Mouse (Mus musculus) bone marrow, adult 2 months (tissue): ENCODE measurements around the gene Ift88. TPM values are rescaled to one million over a fixed set of nuclear protein-coding genes. Genes with fewer than 3 reads are reported as not detected.

ENCODE experiments used
- H3K27ac ChIP-seq: fragments of 200-500 bp; 2 replicates; pipeline ENCODE4 v1.5.1; 2012; ENCODE audit warnings: low read depth, mild to moderate bottlenecking, control low read depth, inconsistent platforms, low read length; ENCODE audit not compliant: control insufficient read depth, poor library complexity, insufficient read depth
- H3K4me1 ChIP-seq: fragments of 200-500 bp; 2 replicates; pipeline ENCODE4 v1.6.1; 2011; ENCODE audit warnings: low read length; ENCODE audit not compliant: control insufficient read depth, insufficient read depth
- H3K4me3 ChIP-seq: fragments of 200-500 bp; replicated peaks from 2 replicates; pipeline ENCODE3; 2011; ENCODE audit warnings: mild to moderate bottlenecking, low read depth, low read length, control low read depth; ENCODE audit not compliant: control insufficient read depth
- CTCF ChIP-seq: fragments of 200-500 bp; IDR thresholded peaks from 2 replicates; pipeline ENCODE4 v1.5.1; 2011; ENCODE audit warnings: low read length, control low read depth; ENCODE audit not compliant: control insufficient read depth, insufficient read depth
- POLR2A ChIP-seq: fragments of 200-500 bp; IDR thresholded peaks from 2 replicates; pipeline ENCODE4 v1.6.1; 2011; ENCODE audit warnings: low read depth, mild to moderate bottlenecking, control low read depth, low read length, borderline replicate concordance; ENCODE audit not compliant: control insufficient read depth
- WGBS: fragments of 180-500 bp; shearing (Covaris S2); methylation state at CpG from one replicate; pipeline ENCODE4 v1.1.7; 2018; 5-methylcytosine and 5-hydroxymethylcytosine counted together
- polyA plus RNA-seq: library from polyadenylated mRNA; stranded (reverse); fragments of >200 nt; gene quantifications from 2 replicates; pipeline ENCODE4 v1.2.4, GENCODE M21; 2011; ENCODE audit warnings: low replicate concordance; ENCODE audit not compliant: missing spikeins, insufficient read depth, insufficient read length

The Ift88 gene
- polyA plus RNA-seq, 1 experiment, result 3.9 TPM

- no peak overlapping the region for H3K27ac ChIP-seq
- no peaks in the 10 kb centered on the region; the same call in 1 of the 2 replicates for H3K4me1 ChIP-seq
- 74% methylated on average over 5 of the region's 5 CpGs for WGBS
- H3K4me3 ChIP-seq, result no peak overlapping the region
- TF ChIP-seq CTCF (no peak), POLR2A (no peak)
Observed at GRCm38 (mm10) chr14:57392278-57392677, 31.6 kb upstream of the Ift88 start.

- TF ChIP-seq CTCF, result no peak
- no peak for TF ChIP-seq POLR2A
- H3K27ac ChIP-seq, result no peak overlapping the region
- 96% methylated on average over 2 of the region's 2 CpGs for WGBS
- peaks cover 2% of the 10 kb centered on the region for H3K4me1 ChIP-seq
- no peak overlapping the region for H3K4me3 ChIP-seq
Observed at GRCm38 (mm10) chr14:57395470-57395869, 28.4 kb upstream of the Ift88 start.

- 77% methylated on average over 5 of the region's 5 CpGs for WGBS
- no peak overlapping the region for H3K27ac ChIP-seq
- TF ChIP-seq POLR2A, result no peak
- TF ChIP-seq CTCF, result no peak
- H3K4me1 ChIP-seq, result peaks cover 2% of the 10 kb centered on the region
- no peak overlapping the region for H3K4me3 ChIP-seq
Observed at GRCm38 (mm10) chr14:57397221-57397620, 26.6 kb upstream of the Ift88 start.

- TF ChIP-seq POLR2A (peak; percentile 90; the same call in 1 of the 2 replicates), CTCF (no peak)
- H3K27ac ChIP-seq, result peak within 1 kb of the TSS; percentile 52
- peak within 1 kb of the TSS; percentile 75 for H3K4me3 ChIP-seq
- H3K4me1 ChIP-seq, result peaks cover 2% of the 10 kb centered on the region
- WGBS, result 2% methylated on average over 43 of the region's 43 CpGs
Observed at GRCm38 (mm10) chr14:57398065-57398757, 25.7 kb upstream of the Ift88 start, which contains the start of gene Cryl1. Cryl1 (minus strand) TSS chr14:57398529.

- TF ChIP-seq CTCF, result no peak
- no peak for TF ChIP-seq POLR2A
- Histone ChIP-seq H3K27ac (no peak overlapping the region; the same call in 1 of the 2 replicates), H3K4me1 (peaks cover 2% of the 10 kb centered on the region), H3K4me3 (peak overlapping the region; percentile 75)
- 1% methylated on average over 13 of the region's 13 CpGs for WGBS
Observed at GRCm38 (mm10) chr14:57398813-57399427, 24.9 kb upstream of the Ift88 start.

- TF ChIP-seq POLR2A (no peak), CTCF (no peak)
- H3K4me3 ChIP-seq, result no peak overlapping the region
- H3K27ac ChIP-seq, result no peak overlapping the region
- peaks cover 1% of the 10 kb centered on the region; the same call in 1 of the 2 replicates for H3K4me1 ChIP-seq
Observed at GRCm38 (mm10) chr14:57402815-57403214, 21.0 kb upstream of the Ift88 start.

- no peak overlapping the region for H3K27ac ChIP-seq
- peaks cover 1% of the 10 kb centered on the region; the same call in 1 of the 2 replicates for H3K4me1 ChIP-seq
- peak; percentile 46; the same call in 1 of the 2 replicates for TF ChIP-seq CTCF
- TF ChIP-seq POLR2A, result no peak
- WGBS, result 23% methylated on average over 12 of the region's 12 CpGs
- no peak overlapping the region for H3K4me3 ChIP-seq
Observed at GRCm38 (mm10) chr14:57407039-57407987, 16.5 kb upstream of the Ift88 start.
